In the genomic region with DNA sequence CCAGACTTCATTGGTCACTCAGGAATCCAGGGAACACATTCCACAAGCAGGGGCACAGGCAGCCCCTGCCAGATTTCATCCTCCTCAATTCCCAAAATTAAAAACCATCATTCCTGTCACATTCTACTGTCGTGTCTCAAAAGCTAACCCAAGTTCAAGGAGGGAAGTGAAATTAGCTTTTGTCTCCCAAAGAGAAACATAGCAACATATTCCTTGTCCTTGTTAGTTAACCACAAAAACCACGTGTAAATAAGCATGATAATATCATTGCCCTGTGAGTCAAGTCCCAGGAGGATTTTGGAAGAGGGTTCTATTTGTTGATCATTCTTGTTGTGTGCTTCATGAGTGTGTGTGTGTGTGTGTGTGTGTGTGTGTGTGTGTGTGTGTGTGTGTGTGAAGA, we compare ENCODE assay signal across 13 mouse cellular contexts.
"Had no signal": no experiment of that assay in that cellular context is flagged by ENCODE, and none has a peak within 500 bp of the region (broad histone marks: within the 10 kb centered on the region; RNA-seq: fewer than 3 reads in every experiment).

No protein-coding gene starts in this region.

- DNase-seq: kidney, adult 11 months; liver; liver, embryonic 13.5 days; liver, postnatal 0 days; retina, postnatal 1 day; thymus, postnatal 4 days had no signal

- ATAC-seq: liver, postnatal 0 days; midbrain, embryonic 15.5 days had no signal

- H3K4me1 ChIP-seq: limb, embryonic 12.5 days; liver, embryonic 13.5 days; lung, embryonic 15.5 days; megakaryocyte, embryonic 14.5 days; midbrain, embryonic 15.5 days; neural tube, embryonic 12.5 days had no signal

- H3K9ac ChIP-seq: limb, embryonic 12.5 days; liver, embryonic 13.5 days; liver, postnatal 0 days; lung, embryonic 15.5 days; midbrain, embryonic 15.5 days; neural tube, embryonic 12.5 days had no signal

- H3K4me2 ChIP-seq: limb, embryonic 12.5 days; liver, embryonic 13.5 days; lung, embryonic 15.5 days; midbrain, embryonic 11.5 days; midbrain, embryonic 15.5 days; neural tube, embryonic 12.5 days had no signal

- H3K27ac ChIP-seq: limb, embryonic 12.5 days; liver, embryonic 13.5 days; lung, embryonic 15.5 days; midbrain, embryonic 15.5 days; neural tube, embryonic 12.5 days; stomach, postnatal 0 days had no signal

- H3K9me3 ChIP-seq: limb, embryonic 12.5 days; liver, embryonic 13.5 days; lung, embryonic 15.5 days; megakaryocyte, embryonic 14.5 days; midbrain, embryonic 15.5 days; neural tube, embryonic 12.5 days had no signal

- H3K36me3 ChIP-seq: limb, embryonic 12.5 days; liver, embryonic 13.5 days; lung, embryonic 15.5 days; midbrain, embryonic 15.5 days; neural tube, embryonic 12.5 days had no signal

- H3K27me3 ChIP-seq: limb, embryonic 12.5 days; liver, embryonic 13.5 days; lung, embryonic 15.5 days; megakaryocyte, embryonic 14.5 days; midbrain, embryonic 15.5 days; neural tube, embryonic 12.5 days had no signal

- H3K4me3 ChIP-seq: limb, embryonic 12.5 days; liver, embryonic 13.5 days; lung, embryonic 15.5 days; megakaryocyte, embryonic 14.5 days; midbrain, embryonic 15.5 days; neural tube, embryonic 12.5 days had no signal
